Mouse (Mus musculus) gonadal fat pad, adult 2 months (tissue): ENCODE data around the gene Hagh. TPM values are rescaled to one million over a fixed set of nuclear protein-coding genes. Genes with fewer than 3 reads are reported as not detected.
A peak's percentile ranks its signal among the peaks of the same experiment; 100 is the strongest.

Source experiments
- DNase-seq: peaks from one replicate; pipeline ENCODE4 v3.0.0-alpha.2; 2012; ENCODE audit warnings: low read depth
- polyA plus RNA-seq: library from polyadenylated mRNA; depleted of rRNA; stranded (reverse); fragments of >200 nt; gene quantifications from 2 replicates; pipeline ENCODE4 v1.2.3, GENCODE M21; 2012

The Hagh gene
- polyA plus RNA-seq, 1 experiment, result 172 TPM

DNA sequence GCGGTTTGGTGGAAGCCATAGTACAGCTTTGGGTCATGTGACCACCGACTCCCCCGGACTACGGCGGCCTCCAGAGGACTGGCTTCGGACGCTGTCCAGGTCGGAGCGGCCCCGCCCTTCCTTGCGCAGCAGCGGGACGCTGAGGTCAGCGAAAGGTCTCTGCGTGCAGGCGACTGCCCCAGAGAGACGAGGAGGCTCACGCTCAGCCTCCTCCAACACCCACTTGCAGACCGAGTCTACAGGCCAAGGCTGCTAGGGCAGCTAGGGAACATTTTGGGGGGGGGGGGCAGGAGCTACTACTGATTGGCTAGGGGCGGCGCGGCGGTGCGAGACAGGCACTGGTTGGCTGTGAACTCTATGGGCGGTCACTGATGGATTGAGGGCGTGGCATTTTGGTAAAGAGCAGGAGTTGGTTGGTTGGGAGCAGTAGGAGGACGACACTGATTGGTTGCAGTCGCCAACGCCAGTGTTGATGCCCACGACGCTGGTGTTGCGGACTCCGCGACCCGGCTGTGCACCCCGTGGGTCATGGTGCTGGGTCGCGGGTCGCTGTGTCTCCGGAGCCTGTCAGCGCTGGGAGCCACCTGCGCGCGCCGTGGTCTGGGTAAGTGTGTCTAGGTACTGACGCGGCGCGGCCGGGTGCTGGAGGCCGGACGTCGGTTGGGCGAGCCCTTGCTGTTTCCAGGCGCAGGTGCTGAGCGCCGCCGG, 10.3 kb downstream of the Hagh start, which contains the start of gene Fahd1:
TSS of gene Fahd1 (minus strand) at position 300 of the 708 bp plus-strand sequence.
- DNase-seq, result peak; percentile 93

GRCm38 (mm10) chr17:24850773-24851127, 10.8 kb downstream of the Hagh start:
- no peak for DNase-seq

DNA sequence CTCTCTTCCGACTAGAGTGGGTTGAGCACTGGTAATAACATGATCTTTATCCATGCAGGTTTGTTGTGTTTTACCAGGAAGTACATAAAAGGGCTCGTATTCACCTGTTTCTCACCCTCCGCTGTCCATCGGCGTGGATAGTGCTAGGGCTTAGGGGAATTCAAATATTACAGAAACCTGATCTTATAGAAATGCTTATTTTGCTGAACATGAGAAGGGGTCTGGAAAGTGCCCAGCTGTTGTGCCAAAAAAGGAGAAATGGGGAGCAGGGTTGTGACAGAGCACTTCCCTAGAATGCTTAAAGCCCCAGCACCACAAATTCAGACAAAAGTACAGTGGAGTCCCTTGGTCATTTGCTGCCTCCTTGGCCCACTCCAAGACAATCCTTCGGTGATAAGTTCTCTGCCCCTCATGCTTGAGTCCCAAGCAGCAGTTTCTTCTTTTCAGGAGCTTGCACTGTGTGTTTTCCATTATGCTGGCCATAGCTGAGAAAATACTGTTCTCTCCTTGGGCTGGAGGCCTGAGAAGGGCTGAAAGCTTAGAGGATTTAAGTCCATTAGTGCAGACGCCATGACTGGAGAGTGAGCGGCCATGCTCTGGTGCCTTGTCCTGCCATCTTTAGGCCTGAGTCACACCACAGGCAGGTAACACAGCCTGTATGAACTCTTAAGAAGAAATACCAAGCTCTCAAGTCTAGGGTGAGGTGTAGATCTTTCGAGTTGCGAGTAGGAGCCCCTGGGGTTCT, 11.6 kb downstream of the Hagh start:
- no peak for DNase-seq

- no peak for DNase-seq
Measured at GRCm38 (mm10) chr17:24855838-24856464, 16.0 kb downstream of the Hagh start.

GRCm38 (mm10) chr17:24856589-24856988, 16.6 kb downstream of the Hagh start:
- DNase-seq, result no peak

- no peak for DNase-seq
Measured at GRCm38 (mm10) chr17:24857831-24858470, 18.0 kb downstream of the Hagh start.

GRCm38 (mm10) chr17:24858967-24859366, 19.0 kb downstream of the Hagh start:
- no peak for DNase-seq

GRCm38 (mm10) chr17:24860076-24860475, 20.1 kb downstream of the Hagh start:
- no peak for DNase-seq

GRCm38 (mm10) chr17:24861785-24862184, 21.8 kb downstream of the Hagh start:
- no peak for DNase-seq

GRCm38 (mm10) chr17:24865776-24866175, 25.8 kb downstream of the Hagh start, which contains the start of gene Igfals:
Gene Igfals, plus strand, starts transcription at chr17:24865997.
- DNase-seq, result no peak

GRCm38 (mm10) chr17:24867914-24868313, 28.0 kb downstream of the Hagh start:
- no peak for DNase-seq

- no peak for DNase-seq
Measured at GRCm38 (mm10) chr17:24873695-24874404, 33.9 kb downstream of the Hagh start.

DNA sequence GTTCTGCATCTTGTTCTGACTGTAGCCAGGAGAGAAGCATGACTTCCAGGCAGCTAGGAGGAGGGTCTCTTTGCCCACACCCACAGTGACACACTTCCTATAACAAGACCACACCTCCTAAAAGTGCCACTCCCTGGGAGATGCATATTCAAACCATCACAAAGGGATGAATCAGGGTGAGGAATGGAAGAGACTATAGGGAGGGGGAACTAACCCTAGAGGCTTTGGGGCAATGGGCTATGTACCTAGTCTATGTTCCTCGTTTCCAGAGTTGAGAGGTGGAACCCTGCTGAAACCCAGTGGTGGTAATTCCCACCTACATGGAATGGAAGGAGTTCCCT, 34.4 kb downstream of the Hagh start:
- no peak for DNase-seq

DNA sequence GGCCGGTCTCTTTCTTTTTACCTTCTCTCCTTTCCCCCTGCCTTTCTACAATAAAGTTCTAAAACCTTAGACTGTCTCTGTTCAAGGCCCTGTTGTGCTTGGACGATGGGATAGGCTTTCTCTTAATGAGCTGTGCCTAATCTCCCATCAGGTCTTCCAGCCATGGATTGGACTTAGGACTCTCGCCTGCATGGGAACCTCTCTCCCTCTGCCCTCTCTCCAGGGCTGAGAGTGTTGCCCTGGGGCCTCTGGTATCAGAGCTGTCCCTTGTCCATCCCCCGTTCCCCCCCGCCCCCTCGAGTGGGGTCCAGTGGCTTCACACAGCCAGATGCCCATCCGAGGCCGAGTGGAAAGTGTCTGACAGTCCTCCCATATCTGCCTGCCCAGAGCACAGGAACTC, 35.0 kb downstream of the Hagh start:
- DNase-seq, result no peak

DNA sequence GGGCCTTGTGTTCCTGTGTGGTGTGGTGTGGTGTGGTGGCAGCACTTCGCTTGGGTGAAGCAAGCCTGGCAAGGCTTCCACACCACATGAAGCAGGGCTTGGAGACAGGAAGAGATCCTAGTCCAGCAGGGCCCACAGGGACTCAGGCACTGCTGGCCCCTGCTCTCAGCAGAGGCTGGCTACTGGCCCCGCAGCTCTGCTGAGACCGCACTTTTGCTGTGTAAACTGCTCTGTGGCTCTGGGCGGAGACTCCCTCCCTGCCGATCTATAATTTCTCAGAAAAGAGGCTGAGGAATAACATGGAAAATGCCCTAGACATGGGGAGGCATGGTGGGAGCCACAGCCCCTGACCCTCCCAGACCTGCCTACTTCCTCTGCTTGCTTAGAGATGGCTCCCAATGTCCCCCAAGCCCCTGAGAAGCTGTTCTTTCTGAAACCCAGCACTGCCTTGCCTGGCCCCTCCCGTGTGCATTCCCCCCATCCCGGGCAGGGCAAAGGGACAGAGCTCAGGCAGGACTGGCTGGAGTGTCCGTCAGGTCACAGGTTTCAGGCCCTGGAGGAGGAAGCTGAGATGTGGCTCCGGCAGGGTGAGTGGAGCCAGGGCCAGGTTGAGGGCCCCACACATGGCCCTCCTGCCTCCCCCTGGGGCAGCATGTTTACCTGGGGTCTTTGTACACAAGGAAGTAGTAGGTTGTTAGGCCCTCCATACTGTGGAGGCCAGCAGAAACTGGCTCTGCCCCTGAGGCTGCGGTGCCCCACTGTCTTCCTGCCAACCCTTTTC, 37.6 kb downstream of the Hagh start:
- no peak for DNase-seq

GRCm38 (mm10) chr17:24878117-24878397, 38.1 kb downstream of the Hagh start:
- no peak for DNase-seq

DNA sequence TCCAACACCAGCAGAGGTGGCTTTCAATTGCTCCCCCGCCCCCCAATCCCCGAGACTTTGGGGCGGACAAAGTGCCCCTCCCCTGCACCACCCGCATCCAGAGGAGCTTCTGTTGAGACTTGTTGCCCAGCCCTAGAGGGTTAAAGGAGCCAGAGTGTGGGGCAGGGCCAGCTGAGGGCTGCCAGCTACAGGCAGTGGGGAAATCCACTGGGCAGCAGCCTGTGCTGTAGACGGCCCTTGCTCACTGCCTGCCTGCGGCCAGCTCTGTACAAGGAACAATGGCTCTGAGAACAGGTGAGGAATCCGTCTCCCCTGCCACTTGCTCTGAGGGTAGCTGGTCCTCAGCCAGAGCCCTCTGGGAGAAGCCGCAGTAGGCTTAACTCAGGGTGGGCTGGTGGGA, 38.6 kb downstream of the Hagh start:
- no peak for DNase-seq

- DNase-seq, result no peak
Measured at GRCm38 (mm10) chr17:24881738-24882440, 41.9 kb downstream of the Hagh start.

GRCm38 (mm10) chr17:24884391-24884790, 44.4 kb downstream of the Hagh start:
- DNase-seq, result no peak

DNA sequence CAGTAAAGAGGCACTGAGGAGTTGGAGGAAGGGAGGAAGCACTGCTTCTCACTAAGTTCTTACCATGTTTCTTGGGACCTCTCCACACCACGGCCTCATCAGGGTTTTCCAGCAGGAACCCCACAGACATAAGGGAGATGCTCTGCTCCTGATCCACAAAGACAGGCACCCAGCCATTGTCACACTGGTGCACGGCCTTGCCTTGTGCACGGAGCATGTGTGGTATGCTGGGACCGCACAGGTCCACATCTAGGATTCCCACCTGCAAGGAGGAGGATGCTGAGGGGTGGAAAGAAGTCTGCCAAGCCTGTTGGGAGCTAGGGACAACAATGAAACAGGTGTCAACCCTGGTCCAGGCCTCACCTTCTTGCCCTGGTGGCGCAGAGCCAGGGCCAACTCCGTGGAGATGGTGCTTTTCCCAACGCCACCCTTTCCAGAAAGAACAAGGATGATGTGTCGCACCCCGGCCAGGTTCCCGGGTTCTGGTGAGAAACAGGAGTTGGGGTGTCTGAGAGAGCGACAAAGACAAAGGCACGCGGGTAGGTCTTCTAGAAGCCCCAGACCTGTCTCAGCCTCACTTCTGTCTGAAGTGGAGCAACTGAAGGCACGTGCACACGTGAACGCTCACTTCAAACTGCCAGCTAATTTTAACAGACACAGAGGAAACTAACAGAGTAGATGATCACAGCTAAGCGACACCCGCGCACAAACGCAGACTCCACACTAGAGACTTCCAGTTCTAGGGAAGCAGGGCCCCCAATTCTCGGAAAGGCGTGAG, 45.6 kb downstream of the Hagh start:
- DNase-seq, result no peak
